Mouse (Mus musculus) adipose tissue, adult 10 weeks (tissue): ENCODE measurements around the gene Ss18l2. TPM values are rescaled to one million over a fixed set of nuclear protein-coding genes. Genes with fewer than 3 reads are reported as not detected.

Source experiments
- polyA plus RNA-seq: library from polyadenylated mRNA; stranded (reverse); fragments of 350-450 nt; fragmentation: Illumina TruSeq; extraction: RNeasy Lipid Tissue Mini Kit (QIAGEN cat#74804); gene quantifications from one replicate; pipeline ENCODE4 v1.2.3, GENCODE M21; 2014; ENCODE audit warnings: low read depth, low replicate concordance

Ss18l2 gene
- 57.9 TPM for polyA plus RNA-seq

GRCm38 (mm10) chr9:121709898-121710583 lies at the start of gene Ss18l2:
TSS of gene Ss18l2 (plus strand) at chr9:121710329.

DNA sequence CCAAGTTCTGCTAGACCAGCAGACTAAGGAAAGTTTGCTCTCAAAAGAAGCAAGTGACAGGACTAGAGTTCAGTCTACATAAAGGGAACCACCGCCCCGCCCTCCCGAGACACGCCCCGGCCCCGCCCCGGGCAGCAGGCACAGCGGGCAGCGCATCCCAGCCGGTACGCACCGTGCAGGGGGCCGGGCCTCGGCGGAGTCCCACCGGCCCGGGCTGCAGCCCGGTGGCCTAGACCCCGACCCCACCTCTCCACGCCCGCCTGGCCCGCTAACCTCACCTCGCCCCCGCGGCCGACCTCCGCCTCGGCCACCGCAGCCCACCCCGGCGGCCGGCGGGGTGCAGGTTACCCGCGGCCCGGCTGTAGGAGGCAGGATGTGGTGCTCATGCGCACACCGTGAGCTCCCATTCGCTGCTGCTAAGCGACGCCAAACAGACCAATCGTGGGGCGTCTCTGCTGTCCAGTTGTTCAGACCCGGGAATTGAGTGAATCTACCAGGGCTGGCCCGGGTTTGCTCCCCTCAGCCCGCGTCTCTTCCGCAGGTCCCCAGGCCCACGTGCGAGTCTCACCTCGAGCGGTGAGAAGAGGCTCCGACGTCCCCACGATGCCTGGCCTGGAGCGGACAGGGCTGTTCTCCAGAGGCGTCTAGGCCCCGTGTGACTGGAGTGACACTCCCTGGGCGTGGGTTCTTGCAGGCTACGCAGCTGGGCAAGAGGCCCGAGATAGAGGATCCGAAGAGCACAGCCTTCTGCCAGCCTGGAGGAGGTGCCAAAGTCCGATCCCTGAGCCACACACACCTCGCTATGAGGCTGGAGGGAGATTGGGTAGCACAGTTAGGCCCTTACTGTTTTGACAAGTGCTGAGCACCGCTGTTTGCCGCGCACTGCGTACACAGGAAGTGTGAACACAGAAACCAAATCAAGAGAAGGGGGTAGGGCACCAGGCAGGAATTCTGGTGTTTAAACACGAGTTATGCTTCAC lies 5.2 kb upstream of the Ss18l2 start, which contains the start of gene Sec22c:
Gene Sec22c, minus strand, starts transcription at position 845 of the 980 bp plus-strand sequence.

DNA sequence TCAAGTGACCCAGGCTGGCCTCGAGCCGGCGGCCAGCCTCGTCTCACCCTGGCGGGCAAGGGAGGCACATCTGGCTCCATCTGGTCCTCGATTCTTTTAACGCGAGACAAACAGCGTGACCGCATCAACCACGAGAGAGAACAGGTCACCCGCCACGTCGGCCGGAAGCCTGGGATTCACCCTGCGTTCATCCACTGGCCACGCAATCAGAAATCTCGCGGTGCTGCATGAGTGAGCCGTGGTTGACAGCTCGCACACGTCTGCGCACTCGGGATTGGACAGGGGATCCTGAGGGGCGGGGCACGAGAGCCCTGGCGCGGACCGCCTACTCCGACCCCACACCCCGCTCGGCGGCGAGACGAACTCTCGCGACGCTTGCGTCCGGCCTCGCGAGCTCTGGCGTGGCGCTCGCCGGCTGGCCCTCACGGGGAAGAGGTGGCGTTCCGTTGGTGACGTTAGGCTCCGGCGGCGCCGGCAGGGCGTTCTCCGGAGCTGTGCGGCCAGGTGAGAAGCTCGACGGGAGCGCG lies 8.7 kb downstream of the Ss18l2 start, which contains the start of gene Nktr:
Gene Nktr, plus strand, starts transcription at position 378 of the 527 bp plus-strand sequence.

GRCm38 (mm10) chr9:121759091-121760081 lies 49.3 kb downstream of the Ss18l2 start, which contains the start of gene Zfp651:
TSS of gene Zfp651 (plus strand) at chr9:121759330.

Other genes starting within 250 kb of the Ss18l2 start
- not detected for gene Cck, start 214.6 kb upstream of the Ss18l2 start, polyA plus RNA-seq
- gene Lyzl4, start 68.2 kb upstream of the Ss18l2 start, polyA plus RNA-seq = 1.9 TPM
- gene Vipr1, start 67.6 kb upstream of the Ss18l2 start, polyA plus RNA-seq = 6.1 TPM
- gene Sec22c, start 4.8 kb upstream of the Ss18l2 start, polyA plus RNA-seq = 8.3 TPM
- 91.5 TPM for gene Nktr, start 8.8 kb downstream of the Ss18l2 start, polyA plus RNA-seq
- 24.5 TPM for gene Zfp651, start 49.0 kb downstream of the Ss18l2 start, polyA plus RNA-seq
- not detected for gene Klhl40, start 67.3 kb downstream of the Ss18l2 start, polyA plus RNA-seq
- 6.2 TPM for gene Hhatl, start 82.2 kb downstream of the Ss18l2 start, polyA plus RNA-seq
- gene Ccdc13, start 129.1 kb downstream of the Ss18l2 start, polyA plus RNA-seq = 2.4 TPM
- 70.4 TPM for gene Higd1a, start 148.0 kb downstream of the Ss18l2 start, polyA plus RNA-seq
- 2.6 TPM for gene Ackr2, start 188.0 kb downstream of the Ss18l2 start, polyA plus RNA-seq
- gene Cyp8b1, start 206.0 kb downstream of the Ss18l2 start, polyA plus RNA-seq = not detected
- gene Fam198a, start 240.7 kb downstream of the Ss18l2 start, polyA plus RNA-seq = 2.5 TPM